Mouse (Mus musculus) heart, embryonic 11.5 days (tissue): ENCODE measurements around the gene Myo3b. TPM values are rescaled to one million over a fixed set of nuclear protein-coding genes. Genes with fewer than 3 reads are reported as not detected.

ENCODE experiments used
- ATAC-seq: fragments of 200-750 bp; cut with Nextera tagmentation; replicated peaks from 2 replicates; pipeline ENCODE4 v1.8.0; 2017; ENCODE audit warnings: moderate library complexity; ENCODE audit not compliant: insufficient number of reproducible peaks, low FRiP score, low TSS enrichment
- H3K27ac ChIP-seq: fragments of 300-500 bp; sonication (generic); 2 replicates; pipeline ENCODE4 v1.5.1; 2014; ENCODE audit warnings: mild to moderate bottlenecking, low read depth, low read length
- H3K27me3 ChIP-seq: fragments of 300-500 bp; sonication (generic); 2 replicates; pipeline ENCODE4 v1.6.1; 2014; ENCODE audit warnings: mild to moderate bottlenecking, low read length, mixed read lengths; ENCODE audit not compliant: control insufficient read depth, insufficient read depth
- H3K36me3 ChIP-seq: fragments of 300-500 bp; sonication (generic); 2 replicates; pipeline ENCODE4 v1.6.1; 2014; ENCODE audit warnings: mild to moderate bottlenecking, low read length, moderate library complexity, mixed read lengths; ENCODE audit not compliant: control insufficient read depth, insufficient read depth
- H3K4me1 ChIP-seq: fragments of 300-500 bp; sonication (generic); 2 replicates; pipeline ENCODE4 v1.6.1; 2014; ENCODE audit warnings: low read length; ENCODE audit not compliant: control insufficient read depth, insufficient read depth
- H3K4me2 ChIP-seq: fragments of 300-500 bp; sonication (generic); 2 replicates; pipeline ENCODE4 v1.6.1; 2014; ENCODE audit warnings: mild to moderate bottlenecking, moderate library complexity
- H3K4me3 ChIP-seq: fragments of 300-500 bp; sonication (generic); 2 replicates; pipeline ENCODE4 v1.5.1; 2014; ENCODE audit warnings: low read depth, low read length
- H3K9ac ChIP-seq: fragments of 300-500 bp; sonication (generic); 2 replicates; pipeline ENCODE4 v1.6.1; 2014; ENCODE audit warnings: mild to moderate bottlenecking, low read depth, low read length, moderate library complexity
- H3K9me3 ChIP-seq: fragments of 300-500 bp; sonication (generic); replicated peaks from 2 replicates; pipeline ENCODE4 v1.6.1; 2016; ENCODE audit warnings: low read length; ENCODE audit not compliant: control insufficient read depth
- WGBS: fragments of 180-500 bp; shearing (Covaris S2); extraction: QIAGEN DNeasy Blood & Tissue Kit; methylation state at CpG from one replicate; pipeline ENCODE4 v1.1.7; 2014; ENCODE audit not compliant: insufficient replicate concordance; 5-methylcytosine and 5-hydroxymethylcytosine counted together
- polyA plus RNA-seq: library from polyadenylated mRNA; unstranded; fragments of >200 nt; fragmentation: Nextera tagmentation; extraction: Ambion mirVana; gene quantifications from 2 replicates; pipeline ENCODE4 v1.2.1, GENCODE M21; 2014

The Myo3b gene
- polyA plus RNA-seq, 1 experiment from 2014 or later = 0.30 TPM

- Histone ChIP-seq H3K9ac (peak overlapping the region; percentile 4; the same call in 1 of the 2 replicates), H3K4me1 (peaks cover 26% of the 10 kb centered on the region), H3K36me3 (no peaks in the 10 kb centered on the region), H3K9me3 (no peaks in the 10 kb centered on the region), H3K27me3 (no peaks in the 10 kb centered on the region), H3K4me2 (peak overlapping the region; percentile 42), H3K4me3 (no peak overlapping the region), H3K27ac (peak overlapping the region; percentile 82)
- peak; percentile 65 for ATAC-seq
- 12% methylated on average over 7 of the region's 7 CpGs for WGBS
Observed at GRCm38 (mm10) chr2:70337208-70337611, 298.3 kb downstream of the Myo3b start.

GRCm38 (mm10) chr2:70337869-70338268 is 298.9 kb downstream of the Myo3b start:
- peak overlapping the region; percentile 42 for H3K4me2 ChIP-seq
- H3K27me3 ChIP-seq = no peaks in the 10 kb centered on the region
- no peak overlapping the region for H3K4me3 ChIP-seq
- H3K36me3 ChIP-seq = no peaks in the 10 kb centered on the region
- H3K9me3 ChIP-seq = no peaks in the 10 kb centered on the region
- ATAC-seq = no peak; the same call in 1 of the 2 replicates
- peak overlapping the region; percentile 4; the same call in 1 of the 2 replicates for H3K9ac ChIP-seq
- H3K27ac ChIP-seq = peak overlapping the region; percentile 82
- WGBS = 14% methylated on average over 9 of the region's 9 CpGs
- H3K4me1 ChIP-seq = peaks cover 26% of the 10 kb centered on the region

- Histone ChIP-seq H3K36me3 (no peaks in the 10 kb centered on the region), H3K4me3 (no peak overlapping the region), H3K27ac (peak overlapping the region; percentile 50), H3K4me2 (no peak overlapping the region), H3K9me3 (no peaks in the 10 kb centered on the region), H3K4me1 (peaks cover 33% of the 10 kb centered on the region), H3K27me3 (no peaks in the 10 kb centered on the region), H3K9ac (no peak overlapping the region)
- no peak for ATAC-seq
- 55% methylated on average over 7 of the region's 7 CpGs for WGBS
Observed at GRCm38 (mm10) chr2:70339061-70339460, 300.1 kb downstream of the Myo3b start.

GRCm38 (mm10) chr2:70339501-70339900 is 300.6 kb downstream of the Myo3b start:
- Histone ChIP-seq H3K9ac (no peak overlapping the region), H3K4me2 (no peak overlapping the region), H3K27ac (no peak overlapping the region), H3K9me3 (no peaks in the 10 kb centered on the region), H3K27me3 (no peaks in the 10 kb centered on the region), H3K4me1 (peaks cover 33% of the 10 kb centered on the region), H3K36me3 (no peaks in the 10 kb centered on the region), H3K4me3 (no peak overlapping the region)
- ATAC-seq = no peak
- whole genome bisulfite sequencing = 32% methylated on average over 6 of the region's 6 CpGs

GRCm38 (mm10) chr2:70340224-70340623 is 301.3 kb downstream of the Myo3b start:
- 73% methylated on average over 8 of the region's 8 CpGs for WGBS
- ATAC-seq = no peak
- Histone ChIP-seq H3K4me1 (peaks cover 33% of the 10 kb centered on the region), H3K9me3 (no peaks in the 10 kb centered on the region), H3K4me3 (no peak overlapping the region), H3K9ac (no peak overlapping the region), H3K27ac (no peak overlapping the region), H3K4me2 (no peak overlapping the region), H3K27me3 (no peaks in the 10 kb centered on the region), H3K36me3 (no peaks in the 10 kb centered on the region)

- H3K4me1 ChIP-seq = peaks cover 7% of the 10 kb centered on the region
- H3K36me3 ChIP-seq = no peaks in the 10 kb centered on the region
- H3K4me2 ChIP-seq = no peak overlapping the region
- ATAC-seq = no peak
- H3K27ac ChIP-seq = no peak overlapping the region
- H3K9ac ChIP-seq = no peak overlapping the region
- WGBS = 65% methylated on average over 8 of the region's 8 CpGs
- no peak overlapping the region for H3K4me3 ChIP-seq
- no peaks in the 10 kb centered on the region for H3K27me3 ChIP-seq
- no peaks in the 10 kb centered on the region for H3K9me3 ChIP-seq
Observed at GRCm38 (mm10) chr2:70345126-70345525, 306.2 kb downstream of the Myo3b start.

GRCm38 (mm10) chr2:70347511-70347910 is 308.6 kb downstream of the Myo3b start:
- WGBS = 43% methylated on average over 1 of the region's 1 CpGs
- 0 out of 2 replicates have a peak overlapping the region, but pooled peaks have one; percentile 5 for H3K27ac ChIP-seq
- H3K4me3 ChIP-seq = no peak overlapping the region
- no peak overlapping the region for H3K4me2 ChIP-seq
- H3K27me3 ChIP-seq = no peaks in the 10 kb centered on the region
- no peak overlapping the region for H3K9ac ChIP-seq
- ATAC-seq = no peak
- H3K36me3 ChIP-seq = no peaks in the 10 kb centered on the region
- H3K4me1 ChIP-seq = peaks cover 7% of the 10 kb centered on the region
- H3K9me3 ChIP-seq = no peaks in the 10 kb centered on the region

GRCm38 (mm10) chr2:70348793-70349553 is 310.0 kb downstream of the Myo3b start:
- Histone ChIP-seq H3K4me1 (no peaks in the 10 kb centered on the region; the same call in 1 of the 2 replicates), H3K9me3 (no peaks in the 10 kb centered on the region), H3K27me3 (no peaks in the 10 kb centered on the region), H3K4me3 (no peak overlapping the region), H3K4me2 (no peak overlapping the region), H3K9ac (no peak overlapping the region), H3K27ac (no peak overlapping the region), H3K36me3 (no peaks in the 10 kb centered on the region)
- ATAC-seq = no peak
- WGBS = 67% methylated on average over 11 of the region's 11 CpGs
